Mouse (Mus musculus) embryonic facial prominence, embryonic 14.5 days (tissue): ENCODE results near the gene Cdk14. TPM values are rescaled to one million over a fixed set of nuclear protein-coding genes. Genes with fewer than 3 reads are reported as not detected.

Source experiments
- ATAC-seq: fragments of 200-750 bp; cut with Nextera tagmentation; 2 replicates; pipeline ENCODE4 v1.8.0; 2017; ENCODE audit warnings: low read depth, moderate number of reproducible peaks, moderate TSS enrichment
- DNase-seq: peaks from one replicate; pipeline ENCODE4 v3.0.0-alpha.2; 2015; ENCODE audit warnings: low spot score
- H3K27ac ChIP-seq: fragments of 300-500 bp; sonication (generic); replicated peaks from 2 replicates; pipeline ENCODE4 v1.5.1; 2014; ENCODE audit warnings: low read depth, mild to moderate bottlenecking, low read length, moderate library complexity
- H3K27me3 ChIP-seq: fragments of 300-500 bp; sonication (generic); replicated peaks from 2 replicates; pipeline ENCODE4 v1.6.1; 2014; ENCODE audit warnings: low read length; ENCODE audit not compliant: control insufficient read depth, insufficient read depth
- H3K36me3 ChIP-seq: fragments of 300-500 bp; sonication (generic); 2 replicates; pipeline ENCODE4 v1.6.1; 2014; ENCODE audit warnings: low read length, mixed read lengths; ENCODE audit not compliant: control insufficient read depth, insufficient read depth
- H3K4me1 ChIP-seq: fragments of 300-500 bp; sonication (generic); 2 replicates; pipeline ENCODE4 v1.6.1; 2014; ENCODE audit warnings: antibody characterized with exemption, low read length; ENCODE audit not compliant: control insufficient read depth, insufficient read depth
- H3K4me2 ChIP-seq: fragments of 300-500 bp; sonication (generic); 2 replicates; pipeline ENCODE4 v1.6.1; 2014; ENCODE audit warnings: low read depth, mild to moderate bottlenecking, low read length, moderate library complexity, mixed read lengths
- H3K4me3 ChIP-seq: fragments of 300-500 bp; sonication (generic); 2 replicates; pipeline ENCODE4 v1.5.1; 2014; ENCODE audit warnings: low read depth, mild to moderate bottlenecking, low read length
- H3K9ac ChIP-seq: fragments of 300-500 bp; sonication (generic); 2 replicates; pipeline ENCODE4 v1.6.1; 2014; ENCODE audit warnings: low read depth, mild to moderate bottlenecking, low read length, moderate library complexity, mixed read lengths
- H3K9me3 ChIP-seq: fragments of 300-500 bp; sonication (generic); 2 replicates; pipeline ENCODE4 v1.6.1; 2016; ENCODE audit warnings: low read length; ENCODE audit not compliant: control insufficient read depth
- WGBS: fragments of 180-500 bp; shearing (Covaris S2); extraction: QIAGEN DNeasy Blood & Tissue Kit; methylation state at CpG from one replicate; pipeline ENCODE4 v1.1.7; 2014; 5-methylcytosine and 5-hydroxymethylcytosine counted together
- polyA plus RNA-seq: library from polyadenylated mRNA; unstranded; fragments of >200 nt; fragmentation: Nextera tagmentation; extraction: Ambion mirVana; gene quantifications from 2 replicates; pipeline ENCODE4 v1.2.1, GENCODE M21; 2014

Cdk14 gene
- polyA plus RNA-seq, 1 experiment from 2014 or later: 33.8 TPM

DNA sequence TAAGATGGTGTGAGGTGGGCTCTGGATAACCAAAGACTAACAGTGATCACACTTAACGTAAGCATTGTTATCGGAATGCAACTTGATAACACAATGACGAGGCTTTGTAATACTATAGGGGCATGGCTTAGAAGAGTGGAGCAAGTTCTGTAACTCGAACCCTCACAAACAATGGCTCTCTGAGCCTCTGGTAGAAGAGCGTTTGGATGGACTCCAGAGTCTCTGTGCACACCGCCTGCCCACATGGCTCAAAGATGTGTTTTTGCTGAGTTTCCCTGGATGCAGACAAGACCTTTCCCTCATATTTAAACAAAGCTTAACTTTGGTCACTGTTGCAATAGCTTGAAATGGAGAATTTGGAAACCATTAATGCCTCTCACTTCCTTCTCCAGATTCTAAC is 145.8 kb downstream of the Cdk14 start:
- Histone ChIP-seq H3K36me3 (no peaks in the 10 kb centered on the region), H3K4me3 (no peak overlapping the region), H3K4me2 (no peak overlapping the region), H3K9ac (no peak overlapping the region), H3K27me3 (no peaks in the 10 kb centered on the region), H3K4me1 (peaks cover 7% of the 10 kb centered on the region; the same call in 1 of the 2 replicates), H3K9me3 (no peaks in the 10 kb centered on the region), H3K27ac (no peak overlapping the region)
- DNase-seq (peak; percentile 80), ATAC-seq (peak; percentile 91)
- 42% methylated on average over 6 of the region's 6 CpGs for WGBS

DNA sequence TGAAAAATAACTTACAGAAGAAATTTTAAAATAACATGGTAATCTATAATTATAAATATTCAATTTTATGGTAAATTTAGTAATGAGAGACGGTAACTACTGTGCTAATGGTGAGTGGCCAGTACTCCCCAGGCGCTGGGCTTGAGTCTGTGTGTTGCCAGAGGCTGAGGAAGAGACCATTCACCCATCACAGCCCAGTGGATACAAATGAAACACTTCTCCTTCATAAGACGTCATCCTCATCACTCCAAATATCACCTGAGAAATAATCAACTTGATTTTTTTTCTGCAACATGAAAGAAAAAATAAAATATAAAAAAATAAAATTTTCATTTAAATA is 153.4 kb downstream of the Cdk14 start:
- no peak for ATAC-seq
- no peak for DNase-seq
- no peak overlapping the region for H3K27ac ChIP-seq
- H3K4me1 ChIP-seq: 0 out of 2 replicates have a peak, but pooled peaks cover 6% of the 10 kb centered on the region
- no peaks in the 10 kb centered on the region for H3K9me3 ChIP-seq
- no peak overlapping the region for H3K4me2 ChIP-seq
- H3K4me3 ChIP-seq: no peak overlapping the region
- no peak overlapping the region for H3K9ac ChIP-seq
- no peaks in the 10 kb centered on the region for H3K36me3 ChIP-seq
- 78% methylated on average over 3 of the region's 3 CpGs for WGBS
- H3K27me3 ChIP-seq: no peaks in the 10 kb centered on the region

DNA sequence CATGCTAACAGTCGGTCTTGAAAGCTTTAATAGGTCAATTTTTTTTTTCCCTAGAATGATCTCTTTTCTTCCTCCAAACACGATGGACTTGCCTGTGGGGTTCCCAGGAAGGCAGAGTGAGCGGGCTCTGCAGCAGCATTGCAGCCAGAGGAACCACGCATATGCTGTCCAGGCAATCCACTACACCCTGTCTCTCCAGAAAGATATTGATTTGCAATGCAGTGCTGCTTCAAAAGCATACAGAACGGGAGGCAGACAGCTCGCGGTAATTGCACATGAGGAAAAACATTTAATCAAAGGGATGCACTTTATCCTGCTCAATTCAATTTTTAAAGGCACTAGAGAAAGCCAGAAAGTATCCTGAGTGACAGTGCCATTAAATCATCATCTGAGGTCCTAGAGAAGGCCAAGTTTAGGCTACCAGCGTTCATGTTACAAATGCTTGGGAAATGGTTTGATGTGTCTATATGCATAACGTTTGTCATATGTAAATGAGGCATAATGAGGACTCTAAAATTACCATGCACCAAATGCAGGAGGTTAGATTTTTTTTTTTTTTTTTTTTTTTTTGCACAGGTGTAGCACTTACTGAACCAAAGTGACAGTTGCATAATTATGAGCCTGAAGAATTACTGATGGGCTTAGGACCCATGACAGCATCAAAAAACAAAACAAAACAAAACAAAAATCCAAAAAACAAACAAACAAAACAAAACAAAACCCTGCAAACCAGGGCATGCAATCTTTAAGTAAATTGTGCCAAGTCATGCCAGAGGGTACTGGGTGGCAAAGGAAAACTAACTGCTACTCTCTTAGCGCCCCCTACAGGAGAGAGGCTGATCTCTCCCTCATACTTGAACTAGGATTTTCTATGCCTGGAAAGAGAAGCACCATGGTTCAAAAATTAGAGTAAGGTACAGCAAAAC is 154.0 kb downstream of the Cdk14 start:
- Histone ChIP-seq H3K27ac (0 out of 2 replicates have a peak overlapping the region, but pooled peaks have one; percentile 31), H3K9ac (no peak overlapping the region), H3K4me3 (no peak overlapping the region), H3K4me1 (0 out of 2 replicates have a peak, but pooled peaks cover 6% of the 10 kb centered on the region), H3K4me2 (peak overlapping the region; percentile 19), H3K9me3 (no peaks in the 10 kb centered on the region), H3K27me3 (no peaks in the 10 kb centered on the region), H3K36me3 (no peaks in the 10 kb centered on the region)
- WGBS: 32% methylated on average over 10 of the region's 10 CpGs
- DNase-seq (peak; percentile 73), ATAC-seq (no peak)

GRCm38 (mm10) chr5:5265401-5265841 is 154.7 kb downstream of the Cdk14 start:
- H3K36me3 ChIP-seq: no peaks in the 10 kb centered on the region
- no peaks in the 10 kb centered on the region for H3K9me3 ChIP-seq
- DNase-seq (peak; percentile 32), ATAC-seq (no peak)
- 27% methylated on average over 8 of the region's 8 CpGs for WGBS
- H3K4me1 ChIP-seq: 0 out of 2 replicates have a peak, but pooled peaks cover 6% of the 10 kb centered on the region
- H3K4me2 ChIP-seq: peak overlapping the region; percentile 19
- H3K9ac ChIP-seq: no peak overlapping the region
- H3K27me3 ChIP-seq: no peaks in the 10 kb centered on the region
- no peak overlapping the region for H3K4me3 ChIP-seq
- no peak overlapping the region for H3K27ac ChIP-seq

- DNase-seq: no peak
- WGBS: 63% methylated on average over 2 of the region's 2 CpGs
- H3K27me3 ChIP-seq: no peaks in the 10 kb centered on the region
These were observed 155.4 kb downstream of the Cdk14 start for GRCm38 (mm10) chr5:5264712-5265111.

DNA sequence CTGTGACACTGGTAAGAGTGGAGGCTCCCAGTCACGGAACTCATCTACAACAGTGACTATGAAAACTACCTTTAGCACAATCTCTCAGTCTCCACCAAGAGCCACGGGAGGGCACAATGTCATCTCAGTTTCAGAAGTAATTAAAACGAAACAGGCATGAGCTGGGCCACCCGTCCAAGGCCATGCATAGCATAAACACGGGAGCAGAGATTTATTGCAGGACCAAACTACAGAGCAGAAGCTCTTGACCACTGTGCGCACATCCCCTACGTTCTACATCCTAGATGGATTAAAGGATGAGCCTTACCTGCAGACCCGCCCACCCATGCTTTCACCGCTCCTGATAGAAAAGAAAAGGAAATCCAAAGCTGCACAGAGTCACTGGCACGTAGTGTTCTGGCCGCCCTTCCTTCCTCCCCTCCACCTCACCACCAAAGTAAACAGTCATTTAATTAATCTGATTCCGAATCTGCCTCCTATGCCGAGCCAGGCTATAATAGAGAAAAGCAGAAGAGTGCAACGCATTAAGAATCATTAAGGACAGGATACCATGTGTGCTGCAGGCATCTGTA is 158.3 kb downstream of the Cdk14 start:
- WGBS: 62% methylated on average over 14 of the region's 14 CpGs
- H3K27ac ChIP-seq: no peak overlapping the region
- H3K4me2 ChIP-seq: no peak overlapping the region
- H3K4me1 ChIP-seq: 0 out of 2 replicates have a peak, but pooled peaks cover 6% of the 10 kb centered on the region
- no peak for DNase-seq
- H3K9me3 ChIP-seq: no peaks in the 10 kb centered on the region
- no peak overlapping the region for H3K9ac ChIP-seq
- ATAC-seq: peak; percentile 19; the same call in 1 of the 2 replicates
- H3K4me3 ChIP-seq: no peak overlapping the region
- H3K27me3 ChIP-seq: no peaks in the 10 kb centered on the region
- H3K36me3 ChIP-seq: no peaks in the 10 kb centered on the region

More at GRCm38 (mm10) chr5:5264712-5265111, 155.4 kb downstream of the Cdk14 start:
- no peak overlapping the region for H3K4me3 ChIP-seq
- no peak overlapping the region for H3K4me2 ChIP-seq
- no peak overlapping the region for H3K27ac ChIP-seq
- no peaks in the 10 kb centered on the region for H3K9me3 ChIP-seq
- no peak overlapping the region for H3K9ac ChIP-seq
- H3K4me1 ChIP-seq: 0 out of 2 replicates have a peak, but pooled peaks cover 6% of the 10 kb centered on the region
- no peaks in the 10 kb centered on the region for H3K36me3 ChIP-seq
- no peak for ATAC-seq

DNA sequence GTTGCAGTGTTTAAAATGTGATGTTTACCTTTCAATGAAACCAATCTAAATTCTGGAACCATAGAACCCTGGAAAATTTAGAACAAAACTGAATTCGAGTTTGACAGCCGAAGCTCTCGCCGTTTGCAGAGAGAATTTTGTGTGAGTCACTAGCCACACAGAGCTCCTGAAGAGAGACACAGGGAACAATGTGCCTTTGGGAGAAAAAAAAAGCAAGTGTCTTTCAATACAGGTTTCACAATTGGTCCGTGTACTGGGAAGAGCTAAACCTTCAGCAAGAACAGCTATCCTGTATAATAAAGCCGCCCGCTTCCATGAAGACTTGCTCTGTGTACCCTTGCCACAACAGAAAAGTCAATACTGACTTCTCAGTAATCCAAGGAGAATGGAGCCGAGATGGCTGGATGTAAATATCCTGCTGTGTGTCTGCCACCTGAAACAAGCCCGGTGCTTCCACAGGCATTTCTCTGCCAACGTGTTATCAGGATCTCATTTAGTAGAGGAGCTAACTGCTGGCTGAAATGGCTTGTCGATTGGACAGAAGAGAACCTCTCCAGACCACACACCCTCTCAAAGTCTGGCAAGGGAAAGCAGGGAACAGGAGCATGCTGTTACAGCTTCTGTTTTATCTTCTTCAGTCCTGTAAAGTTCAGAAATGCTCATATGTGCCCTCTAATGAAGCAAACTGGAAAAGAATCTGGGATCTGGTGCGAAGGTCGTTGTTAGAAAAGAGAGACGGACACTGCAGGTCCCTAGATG is 159.0 kb downstream of the Cdk14 start:
- Histone ChIP-seq H3K27me3 (no peaks in the 10 kb centered on the region), H3K4me2 (no peak overlapping the region), H3K4me3 (no peak overlapping the region), H3K9me3 (no peaks in the 10 kb centered on the region), H3K9ac (no peak overlapping the region), H3K36me3 (no peaks in the 10 kb centered on the region), H3K27ac (no peak overlapping the region), H3K4me1 (0 out of 2 replicates have a peak, but pooled peaks cover 6% of the 10 kb centered on the region)
- WGBS: 65% methylated on average over 14 of the region's 14 CpGs
- DNase-seq (no peak), ATAC-seq (no peak)

GRCm38 (mm10) chr5:5260309-5260708 is 159.8 kb downstream of the Cdk14 start:
- H3K9me3 ChIP-seq: no peaks in the 10 kb centered on the region
- ATAC-seq: no peak
- DNase-seq: no peak
- H3K4me1 ChIP-seq: 0 out of 2 replicates have a peak, but pooled peaks cover 6% of the 10 kb centered on the region
- no peaks in the 10 kb centered on the region for H3K36me3 ChIP-seq
- no peak overlapping the region for H3K4me3 ChIP-seq
- H3K4me2 ChIP-seq: no peak overlapping the region
- no peaks in the 10 kb centered on the region for H3K27me3 ChIP-seq
- 57% methylated on average over 7 of the region's 7 CpGs for WGBS
- H3K9ac ChIP-seq: no peak overlapping the region
- no peak overlapping the region for H3K27ac ChIP-seq
